ENCODE assay signal across 18 mouse cellular contexts in genomic region chr5:9624396-9624795, GRCm38 (mm10).
"Had no signal": no experiment of that assay in that cellular context is flagged by ENCODE, and none has a peak within 500 bp of the region (broad histone marks: within the 10 kb centered on the region; RNA-seq: fewer than 3 reads in every experiment).

No protein-coding gene starts in this region.

- H3K4me2 ChIP-seq: lung, embryonic 14.5 days; midbrain, embryonic 13.5 days; neural tube, embryonic 13.5 days; neural tube, embryonic 15.5 days had no signal

- H3K9me3 ChIP-seq: midbrain, embryonic 10.5 days; midbrain, embryonic 13.5 days; neural tube, embryonic 13.5 days; neural tube, embryonic 15.5 days had no signal

- H3K36me3 ChIP-seq: midbrain, embryonic 10.5 days; midbrain, embryonic 13.5 days; neural tube, embryonic 13.5 days; neural tube, embryonic 15.5 days had no signal

- H3K27me3 ChIP-seq: midbrain, embryonic 13.5 days; neural tube, embryonic 13.5 days; neural tube, embryonic 15.5 days had no signal

- ATAC-seq: midbrain, embryonic 13.5 days; midbrain, embryonic 16.5 days had no signal

- H3K27ac ChIP-seq: midbrain, embryonic 10.5 days; midbrain, embryonic 13.5 days; neural tube, embryonic 13.5 days; neural tube, embryonic 15.5 days had no signal

- H3K4me3 ChIP-seq: midbrain, embryonic 10.5 days; midbrain, embryonic 13.5 days; myocyte; neural tube, embryonic 13.5 days; neural tube, embryonic 15.5 days had no signal

- DNase-seq: lung, adult 18-20 months; lung, embryonic 14.5 days; lung, postnatal 10 days; lung, postnatal 4 days; retina, postnatal 1 day; right cerebral cortex, adult 18-20 months; right cerebral cortex, postnatal 25 days; right cerebral cortex, postnatal 4 days; spleen, adult 18-20 months; thymus, adult 18-20 months; thymus, postnatal 14 days; thymus, postnatal 36 days had no signal

- H3K9ac ChIP-seq: lung, embryonic 14.5 days; midbrain, embryonic 13.5 days; neural tube, embryonic 13.5 days; neural tube, embryonic 15.5 days had no signal
